24 mouse cellular contexts compared by ENCODE assay signal in genomic region chr11:98595473-98595872, GRCm38 (mm10). TPM values are rescaled to one million over a fixed set of nuclear protein-coding genes. Genes with fewer than 3 reads are reported as not detected.
DNase-seq lines count a peak whose midpoint lies in the region; TF ChIP-seq lines count a peak whose summit lies in the region.
"Had no signal": no experiment of that assay in that cellular context is flagged by ENCODE, and none has a peak within 500 bp of the region (broad histone marks: within the 10 kb centered on the region; RNA-seq: fewer than 3 reads in every experiment).

No protein-coding gene starts in this region.

- peaks cover 14 to 23% of the 10 kb centered on the region in 2 experiments for H3K4me1 ChIP-seq in CH12.LX (ENCODE audit: control insufficient read depth in 1 of 2, insufficient read depth in 2 of 2)
- H3K4me1 ChIP-seq: embryonic facial prominence, embryonic 12.5 days had no signal

- peak; percentile 32 for DNase-seq in retina, postnatal 1 day
- DNase-seq in retina, embryonic 14.5 days (ENCODE audit: low spot score), result no peak
- no peak for DNase-seq in CH12.LX (ENCODE audit: extremely low read depth)
- DNase-seq in frontal cortex, postnatal 25 days (ENCODE audit: low spot score in 2 of 2), result no peak
- no peak for DNase-seq in adrenal gland, postnatal 10 days
- DNase-seq: adrenal gland, adult 2 months; adrenal gland, postnatal 14 days; adrenal gland, postnatal 36 days; cerebellum, adult 11-12 months; cerebellum, adult 2 months; cerebellum, adult 9-10 months; cerebellum, postnatal 10 days; cerebellum, postnatal 25 days; forebrain, postnatal 0 days had no signal

- in situ Hi-C loops in CH12.LX (cut with MboI; ENCODE audit: low pct_ligation_motif_present, low pct_unique_long_range_greater_than_20kb, low sequenced_read_pairs), result no loop called here

- no peaks in the 10 kb centered on the region for H3K36me3 ChIP-seq in CH12.LX (replicated peaks in 1 of 2; ENCODE audit: control insufficient read depth in 1 of 2, insufficient read depth in 1 of 2, low read length in 1 of 2)
- H3K36me3 ChIP-seq: embryonic facial prominence, embryonic 10.5 days; embryonic facial prominence, embryonic 12.5 days; forebrain, embryonic 15.5 days had no signal

- H3K4me2 ChIP-seq in CH12.LX (ENCODE audit: insufficient read depth, low read depth, poor library complexity, severe bottlenecking), result no peak overlapping the region
- H3K4me2 ChIP-seq: embryonic facial prominence, embryonic 12.5 days; forebrain, embryonic 13.5 days; forebrain, embryonic 15.5 days had no signal

- dilution Hi-C loops in CH12.LX (cut with MboI; ENCODE audit: extremely low pct_ligation_motif_present, extremely low pct_unique_long_range_greater_than_20kb, low sequenced_read_pairs), result no loop called here

- H3K4me3 ChIP-seq in CH12.LX (replicated peaks in 1 of 3; ENCODE audit: low read depth in 2 of 3, low read length in 2 of 3, poor library complexity in 1 of 3), result no peak overlapping the region
- H3K4me3 ChIP-seq: embryonic facial prominence, embryonic 10.5 days; embryonic facial prominence, embryonic 12.5 days; forebrain, embryonic 13.5 days; forebrain, embryonic 15.5 days had no signal

- no peak overlapping the region for H3K27ac ChIP-seq in CH12.LX (ENCODE audit: insufficient read depth, low read depth)
- H3K27ac ChIP-seq: embryonic facial prominence, embryonic 10.5 days; embryonic facial prominence, embryonic 12.5 days; forebrain, embryonic 13.5 days; forebrain, embryonic 15.5 days had no signal

- no peak for TF ChIP-seq CTCF in CH12.LX (conservative IDR thresholded peaks at IDR 0.05 in 1 of 2, IDR thresholded peaks at IDR 0.05 in 1 of 2; ENCODE audit: low read depth in 2 of 2, low read length in 2 of 2)

- H3K9ac ChIP-seq in CH12.LX (ENCODE audit: insufficient read depth, low read depth), result no peak overlapping the region
- H3K9ac ChIP-seq: embryonic facial prominence, embryonic 12.5 days; forebrain, embryonic 13.5 days; forebrain, embryonic 15.5 days; forebrain, postnatal 0 days had no signal

- TF ChIP-seq RAD21 in CH12.LX (IDR thresholded peaks at IDR 0.05; ENCODE audit: low read depth, low read length), result no peak

- no peak for TF ChIP-seq POLR2A in CH12.LX (IDR thresholded peaks at IDR 0.05; ENCODE audit: low read depth, low read length)

- no peaks in the 10 kb centered on the region for H3K9me3 ChIP-seq in CH12.LX (replicated peaks; ENCODE audit: low read length)
- H3K9me3 ChIP-seq: embryonic facial prominence, embryonic 10.5 days; embryonic facial prominence, embryonic 12.5 days; forebrain, embryonic 13.5 days; forebrain, embryonic 15.5 days had no signal

- TF ChIP-seq EP300 in CH12.LX (IDR thresholded peaks at IDR 0.05; ENCODE audit: low read length), result no peak

- no peaks in the 10 kb centered on the region for H3K79me2 ChIP-seq in CH12.LX (replicated peaks; ENCODE audit: control insufficient read depth, extremely low read depth, insufficient read depth, poor library complexity, severe bottlenecking)

- peaks cover 53% of the 10 kb centered on the region for H3K27me3 ChIP-seq in CH12.LX (replicated peaks)

TF ChIP-seq in CH12.LX, 34 proteins besides CTCF, POLR2A, EP300 and RAD21:
- peak; percentile 16; the same call in 1 of the 2 replicates for TF ChIP-seq BHLHE40 (IDR thresholded peaks at IDR 0.05; ENCODE audit: low read depth, low read length)
- 0 out of 2 replicates have a peak, but pooled peaks have one; percentile 37 for TF ChIP-seq TCF12 (IDR thresholded peaks at IDR 0.05; ENCODE audit: low read depth, low read length)
- no peak for TF ChIP-seq KAT2A (IDR thresholded peaks at IDR 0.05; ENCODE audit: insufficient replicate concordance, low read length)
- TF ChIP-seq HCFC1 (IDR thresholded peaks at IDR 0.05; ENCODE audit: low read depth, low read length), result no peak

RNA-seq across cellular contexts. Expression of gene Lrrc3c, which starts 2.6 kb away (rescaled TPM):
- total RNA-seq in CH12.LX (2012; rRNA removed) (not detected in 2 replicates), CH12.LX (2014; rRNA removed) (not detected in 2 replicates)
- polyA plus RNA-seq in CH12.LX (2012; ENCODE audit: insufficient read length, low read depth), result not detected in 2 replicates
- total RNA-seq in adrenal gland, postnatal 10 days (2021), result not detected
- total RNA-seq: adrenal gland, adult 2 months; adrenal gland, postnatal 14 days; adrenal gland, postnatal 36 days; ES-E14; forebrain, postnatal 0 days; MEL had no signal
- polyA plus RNA-seq: adrenal gland, adult 2 months; CD4-positive, CD25-positive, alpha-beta regulatory T cell, adult 4 months; cerebellum, adult 2 months; cortical plate, adult 2 months; embryonic facial prominence, embryonic 10.5 days; embryonic facial prominence, embryonic 12.5 days; embryonic facial prominence, embryonic 14.5 days; forebrain, embryonic 11.5 days; forebrain, embryonic 13.5 days; forebrain, embryonic 15.5 days; forebrain, postnatal 0 days had no signal

RNA-seq across cellular contexts. Expression of gene Ormdl3, which starts 8.3 kb away (rescaled TPM):
- 45.1 and 49.7 TPM in 2 replicates for total RNA-seq in CH12.LX (2012; rRNA removed)
- 30.6 and 32.9 TPM in 2 replicates for total RNA-seq in CH12.LX (2014; rRNA removed)
- polyA plus RNA-seq in CH12.LX (2012; ENCODE audit: insufficient read length, low read depth), result 32.5 and 34.9 TPM in 2 replicates
- total RNA-seq in adrenal gland, postnatal 10 days (2021), result 100 to 1,000 TPM; 135 to 143 TPM

RNA-seq across cellular contexts. Expression of gene Gm12355, which starts 30.0 kb away (rescaled TPM):
- total RNA-seq in CH12.LX (2012; rRNA removed), result 1.8 and 2.0 TPM in 2 replicates
- total RNA-seq in CH12.LX (2014; rRNA removed), result 24.2 and 26.0 TPM in 2 replicates
- polyA plus RNA-seq in CH12.LX (2012; ENCODE audit: insufficient read length, low read depth), result 3.0 and 9.8 TPM in 2 replicates
- 10 to 100 TPM; 15.7 to 19.1 TPM for total RNA-seq in adrenal gland, postnatal 10 days (2021)
- polyA plus RNA-seq: adrenal gland, adult 2 months had no signal

RNA-seq across cellular contexts. Expression of gene Gsdma3, which starts 30.7 kb away (rescaled TPM):
- total RNA-seq in CH12.LX (2012; rRNA removed), result not detected in 2 replicates
- total RNA-seq in CH12.LX (2014; rRNA removed), result not detected in 2 replicates
- polyA plus RNA-seq in CH12.LX (2012; ENCODE audit: insufficient read length, low read depth), result not detected in 2 replicates
- 10 to 100 TPM; 12.7 to 15.4 TPM for total RNA-seq in adrenal gland, postnatal 10 days (2021)
- total RNA-seq: ES-E14; forebrain, postnatal 0 days; MEL had no signal
- polyA plus RNA-seq: adrenal gland, adult 2 months; cerebellum, adult 2 months; cortical plate, adult 2 months; embryonic facial prominence, embryonic 10.5 days; embryonic facial prominence, embryonic 12.5 days; embryonic facial prominence, embryonic 14.5 days; forebrain, embryonic 11.5 days; forebrain, embryonic 13.5 days; forebrain, embryonic 15.5 days; forebrain, postnatal 0 days had no signal

RNA-seq across cellular contexts. Expression of gene Zpbp2, which starts 44.6 kb away (rescaled TPM):
- total RNA-seq in CH12.LX (2012; rRNA removed) (3.1 and 3.9 TPM in 2 replicates), CH12.LX (2014; rRNA removed) (3.2 and 5.0 TPM in 2 replicates)
- polyA plus RNA-seq in CH12.LX (2012; ENCODE audit: insufficient read length, low read depth), result 3.0 and 3.7 TPM in 2 replicates
- under 1 TPM in 1 of 2 experiments, not detected in 1; 0.48 TPM for total RNA-seq in adrenal gland, postnatal 10 days (2021)
- total RNA-seq: adrenal gland, postnatal 14 days; forebrain, postnatal 0 days had no signal
- polyA plus RNA-seq: embryonic facial prominence, embryonic 12.5 days; embryonic facial prominence, embryonic 14.5 days; forebrain, embryonic 13.5 days; forebrain, postnatal 0 days had no signal
